Mouse (Mus musculus): ENCODE measurements around the gene Bloc1s4.

- TF ChIP-seq POLR2A (IDR thresholded peaks at IDR 0.05; ENCODE audit: insufficient read depth, low read depth, low read length) (no peak), CTCF (IDR thresholded peaks at IDR 0.05; ENCODE audit: insufficient read depth, low read depth, low read length) (no peak)
These were observed 12.4 kb downstream of the Bloc1s4 start for GRCm38 (mm10) chr5:36736009-36736408.

Measured in olfactory bulb, adult 2 months (tissue).